Mouse (Mus musculus) MEL (cell line): Measurements from ENCODE around the gene 4930415O20Rik. TPM values are rescaled to one million over a fixed set of nuclear protein-coding genes. Genes with fewer than 3 reads are reported as not detected.

ENCODE experiments used
- DNase-seq: peaks from one replicate; pipeline ENCODE4 v3.0.0; 2011; ENCODE audit warnings: low read depth, low spot score
- H3K27ac ChIP-seq: 2 replicates; pipeline ENCODE4 v1.5.1; 2012; ENCODE audit warnings: low read depth, mild to moderate bottlenecking, control low read depth, low read length, moderate library complexity; ENCODE audit not compliant: control insufficient read depth
- H3K27me3 ChIP-seq, 2 experiments: fragments of 150-350 bp in 1 of 2; sonication (generic) in 1 of 2; 2 replicates each; pipeline ENCODE4 v1.6.1; 2012; ENCODE audit warnings: low read length in 2 of 2, mild to moderate bottlenecking in 2 of 2, improper control_type of control experiment in 1 of 2, moderate library complexity in 1 of 2; ENCODE audit not compliant: insufficient read depth in 2 of 2, control insufficient read depth in 1 of 2
- H3K36me3 ChIP-seq, 2 experiments: 2 replicates each; pipeline ENCODE4 v1.6.1; 2012 to 2014; ENCODE audit warnings: low read length in 2 of 2, improper control_type of control experiment in 1 of 2, inconsistent platforms in 1 of 2, mild to moderate bottlenecking in 1 of 2; ENCODE audit not compliant: insufficient read depth in 2 of 2, control insufficient read depth in 1 of 2
- H3K4me1 ChIP-seq, 2 experiments: fragments of 150-350 bp in 1 of 2; sonication (generic) in 1 of 2; 2 replicates each; pipeline ENCODE4 v1.6.1; 2012; ENCODE audit warnings: low read length in 2 of 2, improper control_type of control experiment in 1 of 2, mild to moderate bottlenecking in 1 of 2; ENCODE audit not compliant: insufficient read depth in 2 of 2, control insufficient read depth in 1 of 2
- H3K4me3 ChIP-seq, 2 experiments: fragments of 150-350 bp in 1 of 2; sonication (generic) in 1 of 2; 2 replicates each; pipeline ENCODE4 v1.5.1; 2012; ENCODE audit warnings: low read depth in 2 of 2, low read length in 2 of 2, mild to moderate bottlenecking in 2 of 2, moderate library complexity in 2 of 2, control low read depth in 1 of 2, improper control_type of control experiment in 1 of 2; ENCODE audit not compliant: control insufficient read depth in 1 of 2, insufficient read depth in 1 of 2
- H3K79me2 ChIP-seq: 2 replicates; pipeline ENCODE4 v1.6.1; 2012; ENCODE audit warnings: mild to moderate bottlenecking, low read length, moderate library complexity; ENCODE audit not compliant: control insufficient read depth, poor library complexity, insufficient read depth
- H3K9ac ChIP-seq: 2 replicates; pipeline ENCODE4 v1.6.1; 2012; ENCODE audit warnings: low read depth, mild to moderate bottlenecking, control low read depth, low read length, moderate library complexity; ENCODE audit not compliant: control insufficient read depth, poor library complexity, severe bottlenecking
- H3K9me3 ChIP-seq: fragments of 150-350 bp; sonication (generic); replicated peaks from 2 replicates; pipeline ENCODE4 v1.6.1; 2012; ENCODE audit warnings: mild to moderate bottlenecking, low read length, improper control_type of control experiment, moderate library complexity; ENCODE audit not compliant: insufficient read depth
- ELF1 ChIP-seq: IDR thresholded peaks from 2 replicates; pipeline ENCODE4 v1.6.1; 2014; ENCODE audit warnings: low read depth, mild to moderate bottlenecking, inconsistent platforms, low read length, improper control_type of control experiment, moderate library complexity
- ETS1 ChIP-seq: IDR thresholded peaks from 2 replicates; pipeline ENCODE4 v1.6.1; 2012; ENCODE audit warnings: low read depth, mild to moderate bottlenecking, inconsistent platforms, low read length, improper control_type of control experiment, moderate library complexity
- GATA1 ChIP-seq: IDR thresholded peaks from 2 replicates; pipeline ENCODE4 v1.6.1; 2011; ENCODE audit warnings: low read depth, low read length, improper control_type of control experiment
- KAT2A ChIP-seq: conservative IDR thresholded peaks from 2 replicates; pipeline ENCODE4 v1.6.1; 2012; ENCODE audit warnings: low read depth, low read length, improper control_type of control experiment, inconsistent platforms
- MAFK ChIP-seq: IDR thresholded peaks from 2 replicates; pipeline ENCODE4 v1.6.1; 2011; ENCODE audit warnings: low read depth, mild to moderate bottlenecking, low read length, improper control_type of control experiment, borderline replicate concordance
- MYB ChIP-seq: IDR thresholded peaks from 2 replicates; pipeline ENCODE4 v1.6.1; 2011; ENCODE audit warnings: mild to moderate bottlenecking, low read depth, low read length, improper control_type of control experiment
- NELFE ChIP-seq: IDR thresholded peaks from 2 replicates; pipeline ENCODE4 v1.6.1; 2011; ENCODE audit warnings: low read depth, low read length, improper control_type of control experiment
- NRF1 ChIP-seq: IDR thresholded peaks from 2 replicates; pipeline ENCODE4 v1.6.1; 2014; ENCODE audit warnings: low read depth, mild to moderate bottlenecking, inconsistent platforms, low read length, improper control_type of control experiment, moderate library complexity; ENCODE audit not compliant: poor library complexity, insufficient read depth, severe bottlenecking
- POLR2AphosphoS5 ChIP-seq: IDR thresholded peaks from 2 replicates; pipeline ENCODE4 v1.6.1; 2012; ENCODE audit warnings: low read depth, borderline replicate concordance, mild to moderate bottlenecking, inconsistent platforms, low read length, moderate library complexity, mixed read lengths
- RAD21 ChIP-seq: IDR thresholded peaks from 2 replicates; pipeline ENCODE4 v1.6.1; 2011; ENCODE audit warnings: mild to moderate bottlenecking, low read depth, low read length, improper control_type of control experiment
- SIN3A ChIP-seq: IDR thresholded peaks from 2 replicates; pipeline ENCODE4 v1.6.1; 2012; ENCODE audit warnings: low read length, improper control_type of control experiment, inconsistent platforms
- UBTF ChIP-seq: IDR thresholded peaks from 2 replicates; pipeline ENCODE4 v1.6.1; 2012; ENCODE audit warnings: low read depth, mild to moderate bottlenecking, inconsistent platforms, low read length, improper control_type of control experiment, moderate library complexity, borderline replicate concordance; ENCODE audit not compliant: insufficient read depth
- ZC3H11A ChIP-seq: IDR thresholded peaks from 2 replicates; pipeline ENCODE4 v1.6.1; 2012; ENCODE audit warnings: low read depth, mild to moderate bottlenecking, inconsistent platforms, low read length, improper control_type of control experiment
- ZKSCAN1 ChIP-seq: IDR thresholded peaks from 2 replicates; pipeline ENCODE4 v1.6.1; 2012; ENCODE audit warnings: low read depth, mild to moderate bottlenecking, inconsistent platforms, low read length, improper control_type of control experiment, moderate library complexity
- ZMIZ1 ChIP-seq: IDR thresholded peaks from 2 replicates; pipeline ENCODE4 v1.6.1; 2012; ENCODE audit warnings: low read depth, mild to moderate bottlenecking, inconsistent platforms, low read length, improper control_type of control experiment, moderate library complexity
- polyA plus RNA-seq, 2 experiments: library from polyadenylated mRNA; stranded (reverse) in 1 of 2; unstranded in 1 of 2; fragments of >175 nt in 1 of 2; fragments of >200 nt in 1 of 2; gene quantifications; 2 replicates each; pipeline versions ENCODE4 v1.2.1 to v1.2.4; 2012; ENCODE audit warnings: low replicate concordance in 2 of 2, low read depth in 1 of 2; ENCODE audit not compliant: insufficient read length in 2 of 2, insufficient read depth in 1 of 2, missing spikeins in 1 of 2
- total RNA-seq: library from RNA; depleted of rRNA; stranded (reverse); fragments of 300-350 nt; gene quantifications from 2 replicates; pipeline ENCODE4 v1.2.3, GENCODE M21; 2012

The 4930415O20Rik gene
- total and polyA plus RNA-seq, 3 experiments, result 0.31 to 0.50 TPM; not detected in 1

DNA sequence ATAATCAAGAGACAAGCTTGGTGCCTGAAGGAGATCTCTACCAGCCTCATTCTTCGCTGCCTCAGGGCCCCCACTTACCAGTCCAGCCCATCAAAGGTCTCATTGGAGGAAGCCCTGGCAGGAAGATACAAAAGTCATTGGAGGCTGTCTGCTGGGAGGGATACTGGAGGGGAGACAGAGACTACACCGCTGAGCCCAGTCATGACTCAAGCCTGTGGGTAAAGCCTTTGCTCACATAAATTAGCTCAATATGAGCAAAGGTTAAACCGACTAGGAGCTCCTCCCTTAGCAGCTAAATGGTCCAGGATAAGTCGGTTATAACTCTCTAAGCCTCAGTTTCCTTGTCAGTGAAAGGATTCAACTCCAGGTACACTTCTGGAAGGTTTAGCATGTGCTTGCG lies 24.2 kb downstream of the 4930415O20Rik start:
- no peak overlapping the region for H3K27ac ChIP-seq
- peaks cover 7 to 28% of the 10 kb centered on the region in 2 experiments for H3K36me3 ChIP-seq
- H3K27me3 ChIP-seq, result no peaks in the 10 kb centered on the region
- no peak for DNase-seq
- no peak overlapping the region for H3K4me3 ChIP-seq
- no peaks in the 10 kb centered on the region for H3K9me3 ChIP-seq
- no peaks in the 10 kb centered on the region; the same call in 1 of the 2 replicates for H3K79me2 ChIP-seq
- no peak overlapping the region for H3K9ac ChIP-seq
- TF ChIP-seq ETS1 (no peak), NRF1 (no peak), GATA1 (no peak), MYB (no peak), ZKSCAN1 (no peak), ZMIZ1 (no peak), SIN3A (no peak), ZC3H11A (no peak), RAD21 (no peak), MAFK (no peak), POLR2AphosphoS5 (no peak), KAT2A (no peak), UBTF (no peak)
- TF ChIP-seq, all 39 proteins: peak for 0
- H3K4me1 ChIP-seq, result peaks cover 10 to 11% of the 10 kb centered on the region in 2 experiments

DNA sequence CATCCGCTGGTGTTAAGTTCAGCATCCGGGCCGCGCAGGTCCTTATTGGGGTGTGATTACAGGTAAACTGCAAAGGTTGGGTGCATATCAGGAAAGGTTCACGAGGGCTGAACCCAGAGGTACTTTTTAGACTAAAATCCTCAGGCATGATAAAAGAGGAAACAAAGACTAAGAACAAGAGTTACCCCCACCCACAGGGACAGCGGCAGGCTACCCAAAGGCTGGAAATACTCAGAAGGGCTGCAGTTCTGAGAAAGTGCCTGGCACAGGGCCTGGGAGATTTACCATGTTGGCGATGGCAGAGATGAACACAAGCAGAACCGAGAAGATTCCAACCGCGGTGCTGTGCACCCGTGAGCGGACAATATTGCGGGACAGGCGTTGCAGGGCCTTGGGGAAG lies 25.8 kb downstream of the 4930415O20Rik start:
- no peaks in the 10 kb centered on the region for H3K27me3 ChIP-seq
- peaks cover 13% of the 10 kb centered on the region; the same call in 1 of the 2 replicates for H3K79me2 ChIP-seq
- H3K4me3 ChIP-seq, result no peak overlapping the region
- no peak overlapping the region for H3K27ac ChIP-seq
- H3K4me1 ChIP-seq, result peaks cover 3 to 8% of the 10 kb centered on the region in 2 experiments
- H3K36me3 ChIP-seq, result peaks cover 5 to 32% of the 10 kb centered on the region in 2 experiments
- DNase-seq, result no peak
- no peak overlapping the region for H3K9ac ChIP-seq
- TF ChIP-seq NELFE (no peak), RAD21 (no peak), NRF1 (no peak), ZC3H11A (no peak), ELF1 (no peak)
- TF ChIP-seq, all 39 proteins: peak for 0
- no peaks in the 10 kb centered on the region for H3K9me3 ChIP-seq
